Mouse (Mus musculus) E14TG2a.4 (cell line): ENCODE data around the gene Nt5dc3.

Experiments
- CTCF ChIP-seq: conservative IDR thresholded peaks from 2 replicates; pipeline ENCODE4 v1.5.1; 2014; ENCODE audit warnings: low read length
- NANOG ChIP-seq: IDR thresholded peaks from 2 replicates; pipeline ENCODE4 v1.6.1; 2014; ENCODE audit warnings: borderline replicate concordance, low read length, mixed read lengths
- POU5F1 ChIP-seq: IDR thresholded peaks from 2 replicates; pipeline ENCODE4 v1.6.1; 2014; ENCODE audit warnings: low read length, borderline replicate concordance

DNA sequence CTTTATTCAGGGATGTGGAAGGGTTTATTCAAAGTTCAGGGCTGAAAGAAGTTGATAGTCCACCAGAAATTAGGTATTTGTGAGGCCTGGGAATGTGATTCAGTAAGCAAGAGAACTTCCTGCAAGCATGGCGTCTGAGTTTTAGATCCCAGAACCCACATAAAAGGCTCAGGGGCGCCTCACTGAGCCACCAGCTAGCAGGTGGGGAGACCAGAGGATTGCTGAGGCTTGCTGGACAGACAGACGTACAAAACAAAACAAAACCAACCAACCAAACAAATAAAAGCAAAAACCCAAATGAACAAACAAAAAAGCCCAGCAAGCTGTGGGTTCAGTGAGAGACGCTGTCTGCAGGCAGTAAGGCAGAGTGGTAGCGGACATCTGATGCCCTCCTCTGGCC is 3.9 kb downstream of the Nt5dc3 start:
- TF ChIP-seq CTCF, result no peak
- no peak for TF ChIP-seq POU5F1
- TF ChIP-seq NANOG, result no peak
